Mouse (Mus musculus) MEL (cell line): ENCODE results near the gene Kcnmb1. TPM values are rescaled to one million over a fixed set of nuclear protein-coding genes. Genes with fewer than 3 reads are reported as not detected.

Experiments
- DNase-seq: peaks from one replicate; pipeline ENCODE4 v3.0.0; 2011; ENCODE audit warnings: low read depth, low spot score
- H3K27ac ChIP-seq: 2 replicates; pipeline ENCODE4 v1.5.1; 2012; ENCODE audit warnings: low read depth, mild to moderate bottlenecking, control low read depth, low read length, moderate library complexity; ENCODE audit not compliant: control insufficient read depth
- H3K27me3 ChIP-seq, 2 experiments: fragments of 150-350 bp in 1 of 2; sonication (generic) in 1 of 2; 2 replicates each; pipeline ENCODE4 v1.6.1; 2012; ENCODE audit warnings: low read length in 2 of 2, mild to moderate bottlenecking in 2 of 2, improper control_type of control experiment in 1 of 2, moderate library complexity in 1 of 2; ENCODE audit not compliant: insufficient read depth in 2 of 2, control insufficient read depth in 1 of 2
- H3K36me3 ChIP-seq, 2 experiments: 2 replicates each; pipeline ENCODE4 v1.6.1; 2012 to 2014; ENCODE audit warnings: low read length in 2 of 2, improper control_type of control experiment in 1 of 2, inconsistent platforms in 1 of 2, mild to moderate bottlenecking in 1 of 2; ENCODE audit not compliant: insufficient read depth in 2 of 2, control insufficient read depth in 1 of 2
- H3K4me1 ChIP-seq, 2 experiments: fragments of 150-350 bp in 1 of 2; sonication (generic) in 1 of 2; 2 replicates each; pipeline ENCODE4 v1.6.1; 2012; ENCODE audit warnings: low read length in 2 of 2, improper control_type of control experiment in 1 of 2, mild to moderate bottlenecking in 1 of 2; ENCODE audit not compliant: insufficient read depth in 2 of 2, control insufficient read depth in 1 of 2
- H3K4me3 ChIP-seq, 2 experiments: fragments of 150-350 bp in 1 of 2; sonication (generic) in 1 of 2; 2 replicates each; pipeline ENCODE4 v1.5.1; 2012; ENCODE audit warnings: low read depth in 2 of 2, low read length in 2 of 2, mild to moderate bottlenecking in 2 of 2, moderate library complexity in 2 of 2, control low read depth in 1 of 2, improper control_type of control experiment in 1 of 2; ENCODE audit not compliant: control insufficient read depth in 1 of 2, insufficient read depth in 1 of 2
- H3K79me2 ChIP-seq: 2 replicates; pipeline ENCODE4 v1.6.1; 2012; ENCODE audit warnings: mild to moderate bottlenecking, low read length, moderate library complexity; ENCODE audit not compliant: control insufficient read depth, poor library complexity, insufficient read depth
- H3K9ac ChIP-seq: 2 replicates; pipeline ENCODE4 v1.6.1; 2012; ENCODE audit warnings: low read depth, mild to moderate bottlenecking, control low read depth, low read length, moderate library complexity; ENCODE audit not compliant: control insufficient read depth, poor library complexity, severe bottlenecking
- H3K9me3 ChIP-seq: fragments of 150-350 bp; sonication (generic); replicated peaks from 2 replicates; pipeline ENCODE4 v1.6.1; 2012; ENCODE audit warnings: mild to moderate bottlenecking, low read length, improper control_type of control experiment, moderate library complexity; ENCODE audit not compliant: insufficient read depth
- BHLHE40 ChIP-seq: IDR thresholded peaks from 2 replicates; pipeline ENCODE4 v1.6.1; 2012; ENCODE audit warnings: low read depth, mild to moderate bottlenecking, inconsistent platforms, low read length, improper control_type of control experiment, borderline replicate concordance
- CHD1 ChIP-seq: IDR thresholded peaks from 2 replicates; pipeline ENCODE4 v1.6.1; 2012; ENCODE audit warnings: low read depth, mild to moderate bottlenecking, inconsistent platforms, low read length, improper control_type of control experiment
- CHD2 ChIP-seq: IDR thresholded peaks from 2 replicates; pipeline ENCODE4 v1.6.1; 2011; ENCODE audit warnings: low read length, improper control_type of control experiment
- E2F4 ChIP-seq: IDR thresholded peaks from 2 replicates; pipeline ENCODE4 v1.6.1; 2011; ENCODE audit warnings: low read depth, low read length, improper control_type of control experiment, borderline replicate concordance
- EP300 ChIP-seq, 2 experiments: IDR thresholded peaks; 2 replicates each; pipeline ENCODE4 v1.6.1; 2011; ENCODE audit warnings: improper control_type of control experiment in 2 of 2, low read length in 2 of 2, low read depth in 1 of 2, mild to moderate bottlenecking in 1 of 2
- GABPA ChIP-seq: IDR thresholded peaks from 2 replicates; pipeline ENCODE4 v1.6.1; 2012; ENCODE audit warnings: low read depth, mild to moderate bottlenecking, inconsistent platforms, low read length, improper control_type of control experiment, moderate library complexity
- GATA1 ChIP-seq: IDR thresholded peaks from 2 replicates; pipeline ENCODE4 v1.6.1; 2011; ENCODE audit warnings: low read depth, low read length, improper control_type of control experiment
- HCFC1 ChIP-seq: IDR thresholded peaks from 2 replicates; pipeline ENCODE4 v1.6.1; 2012; ENCODE audit warnings: low read depth, mild to moderate bottlenecking, inconsistent platforms, low read length, improper control_type of control experiment, moderate library complexity
- JUND ChIP-seq: IDR thresholded peaks from 2 replicates; pipeline ENCODE4 v1.6.1; 2011; ENCODE audit warnings: low read depth, mild to moderate bottlenecking, improper control_type of control experiment, low read length
- KAT2A ChIP-seq: conservative IDR thresholded peaks from 2 replicates; pipeline ENCODE4 v1.6.1; 2012; ENCODE audit warnings: low read depth, low read length, improper control_type of control experiment, inconsistent platforms
- MAFK ChIP-seq: IDR thresholded peaks from 2 replicates; pipeline ENCODE4 v1.6.1; 2011; ENCODE audit warnings: low read depth, mild to moderate bottlenecking, low read length, improper control_type of control experiment, borderline replicate concordance
- MAZ ChIP-seq: IDR thresholded peaks from 2 replicates; pipeline ENCODE4 v1.6.1; 2012; ENCODE audit warnings: low read depth, mild to moderate bottlenecking, inconsistent platforms, low read length, improper control_type of control experiment
- MEF2A ChIP-seq: IDR thresholded peaks from 2 replicates; pipeline ENCODE4 v1.6.1; 2014; ENCODE audit warnings: low read depth, mild to moderate bottlenecking, inconsistent platforms, low read length, improper control_type of control experiment; ENCODE audit not compliant: poor library complexity, insufficient replicate concordance, severe bottlenecking; ENCODE audit errors: extremely low read depth
- MXI1 ChIP-seq: IDR thresholded peaks from 2 replicates; pipeline ENCODE4 v1.6.1; 2011; ENCODE audit warnings: mild to moderate bottlenecking, low read depth, low read length, improper control_type of control experiment
- MYB ChIP-seq: IDR thresholded peaks from 2 replicates; pipeline ENCODE4 v1.6.1; 2011; ENCODE audit warnings: mild to moderate bottlenecking, low read depth, low read length, improper control_type of control experiment
- MYC ChIP-seq: IDR thresholded peaks from 2 replicates; pipeline ENCODE4 v1.6.1; 2011; ENCODE audit warnings: low read depth, mild to moderate bottlenecking, low read length, improper control_type of control experiment, moderate library complexity
- NRF1 ChIP-seq: IDR thresholded peaks from 2 replicates; pipeline ENCODE4 v1.6.1; 2014; ENCODE audit warnings: low read depth, mild to moderate bottlenecking, inconsistent platforms, low read length, improper control_type of control experiment, moderate library complexity; ENCODE audit not compliant: poor library complexity, insufficient read depth, severe bottlenecking
- POLR2A ChIP-seq, 2 experiments: IDR thresholded peaks; 2 replicates each; pipeline ENCODE4 v1.6.1; 2011 to 2012; ENCODE audit warnings: low read length in 2 of 2, mild to moderate bottlenecking in 2 of 2, control low read depth in 1 of 2, improper control_type of control experiment in 1 of 2, low read depth in 1 of 2, moderate library complexity in 1 of 2; ENCODE audit not compliant: control insufficient read depth in 1 of 2, insufficient read depth in 1 of 2, poor library complexity in 1 of 2
- POLR2AphosphoS5 ChIP-seq: IDR thresholded peaks from 2 replicates; pipeline ENCODE4 v1.6.1; 2012; ENCODE audit warnings: low read depth, borderline replicate concordance, mild to moderate bottlenecking, inconsistent platforms, low read length, moderate library complexity, mixed read lengths
- RAD21 ChIP-seq: IDR thresholded peaks from 2 replicates; pipeline ENCODE4 v1.6.1; 2011; ENCODE audit warnings: mild to moderate bottlenecking, low read depth, low read length, improper control_type of control experiment
- RCOR1 ChIP-seq: IDR thresholded peaks from 2 replicates; pipeline ENCODE4 v1.6.1; 2012; ENCODE audit warnings: low read depth, mild to moderate bottlenecking, inconsistent platforms, low read length, improper control_type of control experiment
- SMC3 ChIP-seq: IDR thresholded peaks from 2 replicates; pipeline ENCODE4 v1.6.1; 2011; ENCODE audit warnings: low read depth, low read length, improper control_type of control experiment
- TAL1 ChIP-seq: IDR thresholded peaks from 2 replicates; pipeline ENCODE4 v1.6.1; 2012; ENCODE audit warnings: mild to moderate bottlenecking, inconsistent platforms, low read length, moderate library complexity, mixed read lengths
- TCF12 ChIP-seq: IDR thresholded peaks from 2 replicates; pipeline ENCODE4 v1.6.1; 2014; ENCODE audit warnings: low read depth, mild to moderate bottlenecking, inconsistent platforms, low read length, improper control_type of control experiment, moderate library complexity
- USF1 ChIP-seq: IDR thresholded peaks from 2 replicates; pipeline ENCODE4 v1.6.1; 2014; ENCODE audit warnings: low read depth, mild to moderate bottlenecking, inconsistent platforms, low read length, improper control_type of control experiment, moderate library complexity
- USF2 ChIP-seq, 2 experiments: IDR thresholded peaks; 2 replicates each; pipeline ENCODE4 v1.6.1; 2011 to 2012; ENCODE audit warnings: improper control_type of control experiment in 2 of 2, low read length in 2 of 2, borderline replicate concordance in 1 of 2, inconsistent platforms in 1 of 2, low read depth in 1 of 2, mild to moderate bottlenecking in 1 of 2; ENCODE audit not compliant: insufficient read depth in 1 of 2
- ZC3H11A ChIP-seq: IDR thresholded peaks from 2 replicates; pipeline ENCODE4 v1.6.1; 2012; ENCODE audit warnings: low read depth, mild to moderate bottlenecking, inconsistent platforms, low read length, improper control_type of control experiment
- ZKSCAN1 ChIP-seq: IDR thresholded peaks from 2 replicates; pipeline ENCODE4 v1.6.1; 2012; ENCODE audit warnings: low read depth, mild to moderate bottlenecking, inconsistent platforms, low read length, improper control_type of control experiment, moderate library complexity
- ZMIZ1 ChIP-seq: IDR thresholded peaks from 2 replicates; pipeline ENCODE4 v1.6.1; 2012; ENCODE audit warnings: low read depth, mild to moderate bottlenecking, inconsistent platforms, low read length, improper control_type of control experiment, moderate library complexity
- ZNF384 ChIP-seq: IDR thresholded peaks from 2 replicates; pipeline ENCODE4 v1.6.1; 2012; ENCODE audit warnings: low read depth, mild to moderate bottlenecking, inconsistent platforms, low read length, improper control_type of control experiment
- polyA plus RNA-seq, 2 experiments: library from polyadenylated mRNA; stranded (reverse) in 1 of 2; unstranded in 1 of 2; fragments of >175 nt in 1 of 2; fragments of >200 nt in 1 of 2; gene quantifications; 2 replicates each; pipeline versions ENCODE4 v1.2.1 to v1.2.4; 2012; ENCODE audit warnings: low replicate concordance in 2 of 2, low read depth in 1 of 2; ENCODE audit not compliant: insufficient read length in 2 of 2, insufficient read depth in 1 of 2, missing spikeins in 1 of 2
- total RNA-seq: library from RNA; depleted of rRNA; stranded (reverse); fragments of 300-350 nt; gene quantifications from 2 replicates; pipeline ENCODE4 v1.2.3, GENCODE M21; 2012

Gene Kcnmb1
- total and polyA plus RNA-seq, 3 experiments = 0.15 to 0.85 TPM; not detected in 1

DNA sequence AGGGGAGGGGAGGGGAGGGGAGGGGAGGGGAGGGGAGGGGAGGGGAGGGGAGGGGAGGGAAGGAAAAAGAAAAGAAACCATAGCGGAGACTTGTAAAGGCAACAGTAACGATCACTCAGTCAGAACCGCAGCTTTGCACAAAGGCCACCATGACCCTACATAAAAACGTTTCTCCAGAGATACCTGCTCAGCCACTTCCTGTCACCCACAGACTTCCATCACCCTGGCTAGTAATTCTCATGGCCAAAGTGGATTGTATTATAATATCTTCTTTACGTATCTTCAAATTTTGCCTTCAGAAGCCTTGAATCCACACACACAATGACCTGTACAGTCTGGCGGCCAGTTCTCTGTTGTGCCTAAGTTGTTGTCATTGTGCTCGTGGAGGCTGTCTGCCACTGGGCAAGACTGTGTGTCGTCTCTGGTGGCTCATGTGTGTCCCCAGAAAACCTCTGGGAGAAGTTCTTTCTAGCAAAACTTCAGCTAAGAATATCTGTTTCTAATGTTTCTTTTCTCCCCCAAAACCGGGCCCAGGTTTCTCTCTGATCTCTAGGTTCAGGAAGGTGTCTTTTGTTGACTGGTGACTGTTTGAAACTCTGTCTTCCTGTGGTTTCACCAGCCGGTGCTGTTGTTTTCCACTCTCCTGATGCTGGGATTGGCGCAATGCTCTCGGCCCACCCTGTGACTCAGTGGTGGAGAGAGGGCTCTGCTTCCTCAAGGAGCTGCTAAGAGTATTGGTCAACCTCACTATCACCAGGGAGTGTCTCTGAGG, 46.7 kb downstream of the Kcnmb1 start (continued):
- no peak for TF ChIP-seq CHD2
- TF ChIP-seq TAL1 = no peak
- no peak for TF ChIP-seq KAT2A
- no peak for TF ChIP-seq RCOR1
- no peak for TF ChIP-seq SMC3
- no peak for TF ChIP-seq MYB
- no peak for TF ChIP-seq E2F4
- no peak for TF ChIP-seq RAD21

DNA sequence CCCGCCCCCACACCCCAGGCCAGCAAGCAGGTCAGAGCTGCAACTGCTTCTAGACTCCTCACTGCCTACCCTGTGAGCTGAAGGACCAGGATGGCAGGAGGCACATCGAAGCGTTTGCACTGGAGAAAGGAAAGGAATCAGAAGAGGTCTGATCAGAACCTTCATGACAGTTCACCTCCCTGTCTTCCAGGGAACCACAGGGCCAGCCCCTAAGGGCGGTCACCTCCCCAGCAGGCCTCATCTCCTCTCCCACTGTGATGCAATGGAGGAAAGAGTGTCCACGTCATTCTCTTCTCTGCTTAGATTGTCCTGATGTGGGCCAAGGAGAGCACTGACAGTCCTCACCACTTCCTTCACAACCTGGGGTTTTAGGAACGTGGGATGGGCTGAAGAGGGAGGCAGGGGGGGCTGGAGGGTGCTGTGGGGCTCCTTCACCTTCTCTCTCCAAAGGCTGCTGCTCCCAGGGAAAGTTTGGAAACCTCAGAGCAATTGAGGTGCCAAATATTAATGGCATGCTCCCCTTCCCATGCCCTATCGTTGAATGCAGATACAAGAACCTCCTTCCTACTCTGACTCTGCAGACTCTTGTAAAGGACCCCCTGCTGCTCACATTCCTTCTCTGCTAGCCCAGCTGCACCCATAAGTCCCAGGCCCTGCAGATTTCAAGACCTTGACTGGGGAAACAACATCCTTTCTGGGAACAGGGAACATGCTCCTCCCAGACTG, 47.5 kb downstream of the Kcnmb1 start:
- Histone ChIP-seq H3K27ac (peak overlapping the region; percentile 95), H3K79me2 (no peaks in the 10 kb centered on the region; the same call in 1 of the 2 replicates), H3K4me3 (0 out of 4 replicates have a peak overlapping the region, but pooled peaks of 1 of the 2 experiments have one; percentile 14), H3K4me1 (peaks cover 38 to 43% of the 10 kb centered on the region in 2 experiments), H3K9ac (peak overlapping the region; percentile 68), H3K9me3 (no peaks in the 10 kb centered on the region), H3K36me3 (peaks cover 0 to 41% of the 10 kb centered on the region in 2 experiments; a peak in 2 of 4 replicates), H3K27me3 (no peaks in the 10 kb centered on the region)
- peak; percentile 73 for DNase-seq
- TF ChIP-seq MEF2A = no peak
- no peak for TF ChIP-seq USF1
- no peak for TF ChIP-seq ZC3H11A
- TF ChIP-seq MYC = no peak
- no peak for TF ChIP-seq MXI1
- no peak for TF ChIP-seq POLR2AphosphoS5
- TF ChIP-seq HCFC1 = 0 out of 2 replicates have a peak, but pooled peaks have one; percentile 18
- 0 out of 2 replicates have a peak, but pooled peaks have one; percentile 22 for TF ChIP-seq TCF12
- TF ChIP-seq CHD1 = no peak
- TF ChIP-seq KAT2A = no peak
- TF ChIP-seq JUND = no peak
- no peak for TF ChIP-seq MAFK
- no peak for TF ChIP-seq GATA1
- no peak for TF ChIP-seq ZKSCAN1
- TF ChIP-seq RAD21 = no peak
- no peak for TF ChIP-seq NRF1
- TF ChIP-seq MAZ = no peak
- no peak for TF ChIP-seq EP300 (IDR thresholded peaks at IDR 0.05; ENCODE audit: low read depth in 1 of 2, low read length in 2 of 2)
- TF ChIP-seq USF2 (IDR thresholded peaks at IDR 0.05; ENCODE audit: borderline replicate concordance in 1 of 2, insufficient read depth in 1 of 2, low read depth in 1 of 2, low read length in 2 of 2) = no peak
- no peak for TF ChIP-seq RCOR1
- TF ChIP-seq GABPA = no peak
- no peak for TF ChIP-seq ZNF384
- no peak for TF ChIP-seq E2F4
- TF ChIP-seq ZMIZ1 = no peak
- TF ChIP-seq BHLHE40 = no peak
- TF ChIP-seq POLR2A (IDR thresholded peaks at IDR 0.05; ENCODE audit: control insufficient read depth in 1 of 2, insufficient read depth in 1 of 2, low read depth in 1 of 2, low read length in 2 of 2, poor library complexity in 1 of 2) = 0 out of 4 replicates have a peak, but pooled peaks of 1 of the 2 experiments have one; percentile 27
- TF ChIP-seq MYB = no peak
